Mouse (Mus musculus): ENCODE measurements around the gene Olfr1358. TPM values are rescaled to one million over a fixed set of nuclear protein-coding genes. Genes with fewer than 3 reads are reported as not detected.
"Not testable (repeated sequence)": the region's sequence is repeated elsewhere in the genome, so short reads cannot be mapped to it uniquely, and the experiment has no call there.

The Olfr1358 gene
- total RNA-seq (2021), result not detected

- intact Hi-C loops (cut with DNase I), result no loop called here
- DNase-seq, result no peak
Observed at GRCm38 (mm10) chr10:78517128-78517527, at the start of gene Olfr1358. Gene Olfr1358 (plus strand): TSS chr10:78517428.

DNA sequence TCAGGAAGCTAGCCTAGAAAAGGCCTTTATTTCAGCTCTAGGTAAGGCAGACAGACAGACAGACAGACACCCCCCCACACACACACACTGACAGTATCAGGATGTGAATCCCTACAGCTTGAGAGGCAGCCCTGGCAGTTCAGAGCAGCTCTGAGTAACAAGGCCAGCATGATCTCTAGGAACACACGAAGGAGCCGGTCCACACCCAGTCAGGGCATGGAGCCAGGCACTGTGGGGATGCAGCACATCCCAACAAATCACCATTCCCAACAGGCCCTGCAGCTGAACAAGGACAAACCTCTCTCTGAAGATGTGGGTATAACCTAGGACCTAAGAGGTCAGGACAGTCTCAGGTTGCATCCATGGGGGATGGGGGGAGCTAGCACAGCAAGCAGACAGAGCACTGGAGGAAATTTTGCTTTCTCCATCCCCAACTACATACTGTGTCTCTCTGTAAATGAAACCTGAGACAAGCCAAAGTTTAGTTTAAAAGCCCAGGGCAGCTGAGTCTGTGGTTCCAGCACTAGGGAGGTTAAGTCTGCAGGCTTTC, 49.4 kb upstream of the Olfr1358 start:
- peak; percentile 35 for DNase-seq
- intact Hi-C loops (cut with DNase I), result loop anchor here (5.0 kb wide), 1 partner anchor 1069 kb away; no protein-coding TSS in a partner anchor

DNA sequence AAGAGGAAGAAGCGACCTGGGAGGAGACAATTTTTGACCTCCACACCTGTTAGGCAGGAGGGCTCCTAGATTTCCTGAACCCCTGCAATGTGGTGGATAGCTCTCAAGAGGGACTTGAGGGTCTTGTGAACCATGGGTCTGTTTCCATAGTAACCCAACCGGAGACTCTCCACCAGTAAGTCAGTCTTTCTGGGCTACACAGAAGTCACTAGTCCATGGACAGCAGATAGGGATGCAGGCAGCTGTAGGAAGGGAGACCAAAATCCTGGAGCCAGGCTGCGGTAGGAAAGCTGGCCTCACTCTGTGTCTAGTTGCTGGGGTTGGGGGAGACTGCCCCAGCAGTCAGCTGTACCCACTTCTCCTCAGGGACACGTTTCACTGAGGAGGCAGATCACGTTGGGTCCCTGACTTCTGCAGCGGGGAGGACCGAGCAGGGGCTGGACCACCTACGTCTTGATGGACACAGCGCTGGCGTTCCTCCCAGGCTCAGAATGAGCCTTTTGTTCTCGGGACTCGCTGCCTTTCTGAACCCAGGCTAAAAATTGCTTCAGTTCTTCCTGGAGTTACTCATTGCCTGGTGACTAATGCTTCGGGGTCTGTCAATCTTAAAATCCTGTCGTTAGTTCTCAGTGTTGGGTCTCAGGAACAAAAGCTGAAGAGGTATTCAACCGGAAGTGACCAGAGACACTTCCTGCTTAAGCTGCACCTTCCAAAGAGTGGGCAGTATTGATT, 46.5 kb upstream of the Olfr1358 start:
- peak; percentile 62 for DNase-seq
- intact Hi-C loops (cut with DNase I), result no loop called here

- DNase-seq, result no peak
- intact Hi-C loops (cut with DNase I), result no loop called here
Observed at GRCm38 (mm10) chr10:78472046-78472445, 45.2 kb upstream of the Olfr1358 start.

GRCm38 (mm10) chr10:78473434-78473833, 43.8 kb upstream of the Olfr1358 start:
- no peak for DNase-seq
- intact Hi-C loops (cut with DNase I), result no loop called here

- intact Hi-C loops (cut with DNase I), result no loop called here
Observed at GRCm38 (mm10) chr10:78474759-78475158, 42.5 kb upstream of the Olfr1358 start.

DNA sequence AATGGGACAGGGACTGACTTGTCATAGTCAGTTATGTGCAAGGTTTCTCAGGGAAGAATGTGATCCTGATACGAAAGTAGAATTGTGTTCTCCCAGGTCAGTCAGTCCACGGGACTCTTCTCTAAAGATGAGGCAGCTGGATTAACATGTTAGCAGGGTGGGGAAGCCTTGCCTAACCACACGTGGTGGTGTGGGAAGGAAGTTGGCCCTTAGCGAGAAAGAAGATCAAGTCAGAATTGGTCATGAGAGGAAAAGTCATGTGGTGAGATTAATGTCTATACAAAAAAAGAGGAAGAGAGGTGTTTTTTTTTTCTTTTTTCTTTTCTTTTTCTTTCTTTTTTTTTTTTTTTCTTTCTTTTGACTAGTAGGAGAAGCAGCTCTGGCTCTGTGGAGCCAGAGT, 40.4 kb upstream of the Olfr1358 start:
- intact Hi-C loops (cut with DNase I), result no loop called here

More at GRCm38 (mm10) chr10:78474759-78475158, 42.5 kb upstream of the Olfr1358 start:
- DNase-seq, result no peak

DNA sequence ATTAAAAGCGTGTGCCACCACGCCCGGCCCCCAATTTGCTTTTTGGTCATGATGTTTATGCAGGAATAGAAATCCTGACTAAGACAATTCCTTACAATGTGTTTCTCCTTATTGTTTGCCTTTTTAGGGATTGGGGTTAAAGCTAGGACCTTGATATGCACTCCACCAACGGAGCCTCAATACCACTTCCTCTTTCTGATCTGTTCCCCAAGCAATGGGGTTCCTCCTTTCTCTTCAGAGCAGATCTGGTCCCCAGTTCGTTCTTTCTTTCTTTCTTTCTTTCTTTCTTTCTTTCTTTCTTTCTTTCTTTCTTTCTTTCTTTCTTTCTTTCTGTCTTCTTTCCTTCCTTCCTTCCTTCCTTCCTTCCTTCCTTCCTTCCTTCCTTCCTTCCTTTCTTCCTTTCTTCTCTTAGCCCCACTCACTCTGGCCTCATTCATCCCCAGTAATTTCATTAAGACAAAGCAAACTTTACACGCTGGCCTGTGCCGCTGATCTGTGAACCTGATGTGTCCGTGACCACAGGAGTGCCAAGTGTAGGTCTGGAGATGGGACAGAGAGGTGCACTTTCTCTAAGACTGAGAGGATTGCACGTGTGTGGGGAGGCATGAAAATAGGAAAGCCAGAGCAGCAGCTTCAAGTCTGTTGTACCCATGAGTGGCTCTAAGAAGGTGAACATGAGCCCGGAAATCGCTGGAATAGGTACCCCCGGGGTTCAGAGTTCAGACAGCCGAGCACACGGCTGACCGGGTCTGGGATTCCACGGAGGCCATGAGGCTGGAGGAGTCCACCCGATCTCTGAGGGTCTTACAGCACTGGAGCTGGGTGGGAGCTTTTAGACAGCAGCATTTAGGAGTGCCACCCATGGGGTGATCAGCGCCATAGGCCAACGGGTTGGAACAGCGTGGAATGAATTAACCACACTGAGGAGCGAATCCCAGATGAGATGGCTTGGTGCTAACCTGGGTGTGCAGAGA, 36.0 kb upstream of the Olfr1358 start:
- intact Hi-C loops (cut with DNase I), result no loop called here
- DNase-seq, result no peak

More for the DNA sequence above, 40.4 kb upstream of the Olfr1358 start:
- no peak for DNase-seq

- DNase-seq, result peak; percentile 45
- intact Hi-C loops (cut with DNase I), result no loop called here
Observed at GRCm38 (mm10) chr10:78481928-78482499, 35.2 kb upstream of the Olfr1358 start.

DNA sequence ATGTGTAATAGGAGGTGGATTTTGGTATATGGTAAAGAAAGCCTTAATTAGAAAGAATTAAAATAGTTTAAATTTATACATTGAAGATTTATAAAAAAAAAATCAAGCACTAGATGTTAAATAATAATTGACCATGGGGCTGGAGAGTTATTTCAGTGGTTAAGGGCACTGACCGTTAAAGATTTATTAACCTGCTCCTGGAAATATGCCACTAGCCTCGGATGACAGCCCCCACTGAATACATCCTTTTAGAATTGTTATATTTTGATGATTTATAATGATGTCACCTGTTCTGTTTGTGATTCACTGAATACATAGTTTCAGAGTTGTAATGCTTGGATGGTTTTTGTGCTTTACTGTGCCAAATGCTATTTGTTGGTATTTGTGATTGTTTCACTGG, 31.9 kb upstream of the Olfr1358 start:
- DNase-seq; intact Hi-C loops (cut with DNase I): not testable (repeated sequence)

GRCm38 (mm10) chr10:78486871-78487270, 30.4 kb upstream of the Olfr1358 start:
- DNase-seq, result no peak

GRCm38 (mm10) chr10:78487431-78488086, 29.7 kb upstream of the Olfr1358 start:
- intact Hi-C loops (cut with DNase I), result no loop called here
- peak; percentile 81 for DNase-seq

More at GRCm38 (mm10) chr10:78486871-78487270, 30.4 kb upstream of the Olfr1358 start:
- intact Hi-C loops (cut with DNase I), result no loop called here

DNA sequence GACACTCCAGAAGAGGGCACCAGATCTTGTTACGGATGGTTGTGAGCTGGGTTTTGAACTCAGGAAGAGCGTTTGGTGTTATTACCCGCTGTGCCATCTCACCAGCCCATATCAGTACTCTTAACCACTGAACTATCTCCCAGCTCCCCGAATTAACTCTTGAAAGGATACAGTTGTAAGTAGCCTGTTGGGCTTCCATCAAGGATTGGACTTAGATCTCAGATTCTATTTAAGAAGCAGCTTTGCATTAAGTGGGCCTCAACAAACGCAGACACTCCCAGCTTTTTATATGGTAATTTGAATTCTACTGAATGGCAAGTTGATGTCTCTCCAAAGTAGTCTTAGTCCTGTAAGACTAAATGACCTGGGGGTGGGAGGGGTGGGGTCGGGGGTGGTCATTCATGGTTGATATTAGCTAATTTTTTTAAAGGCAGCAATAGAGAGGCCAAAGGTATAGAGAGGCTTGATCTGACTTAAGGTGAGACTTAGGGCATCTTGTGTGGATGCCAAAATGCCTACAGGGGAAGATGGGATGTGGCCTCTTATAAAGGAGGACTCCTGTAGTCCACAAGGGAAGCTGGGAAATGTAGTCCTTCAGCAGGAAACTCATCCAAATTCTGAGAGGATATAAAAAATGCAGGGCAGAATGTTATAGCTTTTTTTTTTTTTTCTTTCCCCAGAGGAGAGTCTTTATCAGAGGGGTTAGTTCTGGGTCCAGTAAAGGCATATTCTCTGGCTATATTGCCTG, 14.1 kb upstream of the Olfr1358 start:
- no peak for DNase-seq

DNA sequence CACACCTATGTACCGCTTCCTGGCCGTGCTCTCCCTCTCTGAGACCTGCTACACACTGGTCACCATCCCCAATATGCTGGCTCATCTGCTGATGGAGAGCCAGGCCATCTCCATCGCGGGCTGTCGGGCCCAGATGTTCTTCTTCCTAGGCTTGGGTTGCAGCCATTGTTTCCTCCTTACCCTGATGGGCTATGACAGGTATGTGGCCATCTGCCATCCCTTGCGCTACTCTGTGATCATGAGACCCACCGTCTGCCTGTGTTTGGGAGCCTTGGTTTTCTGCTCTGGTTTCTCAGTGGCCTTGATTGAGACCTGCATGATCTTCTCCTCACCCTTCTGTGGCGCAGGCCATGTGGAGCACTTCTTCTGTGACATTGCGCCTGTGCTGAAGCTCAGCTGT, 2.6 kb downstream of the Olfr1358 start:
- DNase-seq, result peak; percentile 60
- intact Hi-C loops (cut with DNase I), result no loop called here

More for the DNA sequence above, 14.1 kb upstream of the Olfr1358 start:
- intact Hi-C loops (cut with DNase I), result no loop called here

DNA sequence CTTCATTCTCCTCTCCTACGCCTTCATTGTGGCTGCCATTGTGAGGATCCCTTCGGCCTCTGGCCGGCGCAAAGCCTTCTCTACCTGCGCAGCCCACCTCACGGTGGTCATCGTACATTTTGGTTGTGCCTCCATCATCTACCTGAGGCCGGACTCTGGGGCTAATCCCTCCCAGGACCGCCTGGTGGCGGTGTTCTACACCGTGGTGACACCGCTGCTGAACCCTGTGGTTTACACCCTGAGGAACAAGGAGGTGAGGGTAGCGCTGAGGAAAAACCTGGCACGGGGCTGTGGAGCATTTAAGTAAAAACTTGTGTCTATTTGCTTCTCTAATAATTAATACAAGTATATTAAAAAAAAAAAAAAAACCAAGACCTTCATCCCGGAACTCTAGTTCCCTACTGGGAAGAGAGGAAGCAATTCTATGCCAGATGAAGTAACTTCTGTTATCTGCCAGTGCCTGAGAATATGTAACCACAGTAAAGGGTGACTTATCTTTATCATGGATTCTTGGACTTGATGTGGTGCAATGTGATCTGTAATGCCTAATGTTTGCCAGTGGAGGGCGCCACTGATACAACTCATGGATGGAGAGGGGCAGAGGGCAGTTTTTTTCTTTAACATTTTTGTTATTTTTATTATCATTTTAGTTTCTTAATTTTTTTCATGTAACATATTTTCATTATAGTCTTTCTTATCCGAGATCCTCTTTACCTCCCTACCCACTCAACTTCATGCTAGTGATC, 3.2 kb downstream of the Olfr1358 start:
- no peak for DNase-seq
- intact Hi-C loops (cut with DNase I), result no loop called here

DNA sequence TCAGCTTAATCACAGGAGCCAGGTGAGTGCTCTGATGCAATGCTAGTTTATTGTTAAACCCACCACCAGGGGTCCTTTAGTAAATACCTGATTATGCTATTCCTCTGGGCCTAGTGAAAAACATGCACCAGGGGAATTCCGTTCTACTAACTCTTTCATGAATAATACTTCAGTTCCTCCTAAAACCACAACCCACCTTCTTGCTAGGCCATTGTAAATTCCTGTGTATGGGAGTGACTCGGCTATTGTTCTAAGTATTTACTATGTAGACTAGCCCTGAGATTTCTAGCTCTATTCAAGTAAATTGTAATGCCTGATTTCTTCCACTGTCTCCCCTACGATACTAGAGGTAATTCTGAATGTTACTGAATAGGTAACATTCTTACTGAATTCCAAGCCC, 7.8 kb downstream of the Olfr1358 start:
- intact Hi-C loops (cut with DNase I); DNase-seq: not testable (repeated sequence)

GRCm38 (mm10) chr10:78525511-78525910, 8.3 kb downstream of the Olfr1358 start:
- intact Hi-C loops (cut with DNase I), result no loop called here
- no peak for DNase-seq

GRCm38 (mm10) chr10:78540943-78541342, 23.7 kb downstream of the Olfr1358 start:
- intact Hi-C loops (cut with DNase I), result no loop called here
- DNase-seq, result peak; percentile 32

DNA sequence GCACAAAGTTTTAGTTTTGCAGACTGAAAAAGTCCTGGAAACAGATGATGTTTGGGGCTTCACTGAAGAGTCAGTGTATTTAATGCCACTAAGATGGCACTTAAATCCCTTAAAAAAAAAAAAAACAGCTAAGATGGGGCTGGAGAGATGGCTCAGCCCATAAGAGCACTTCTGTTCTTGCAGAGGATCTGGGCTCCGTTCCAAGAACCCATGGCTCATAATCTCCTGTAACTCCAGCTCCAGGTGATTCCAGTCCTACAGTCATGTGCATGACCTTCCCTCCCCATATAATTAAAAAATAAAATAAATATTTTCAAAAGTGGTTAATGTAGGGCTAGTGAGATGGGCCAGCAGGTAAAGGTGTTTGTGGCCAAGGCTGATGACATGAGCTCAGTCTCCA, 47.8 kb downstream of the Olfr1358 start:
- DNase-seq, result no peak
- intact Hi-C loops (cut with DNase I), result no loop called here

Measured in left cerebral cortex, postnatal 4 days (tissue).